Mouse (Mus musculus): ENCODE results near the gene Naa15.
A peak's percentile ranks its signal among the peaks of the same experiment; 100 is the strongest.
"Not testable (repeated sequence)": the region's sequence is repeated elsewhere in the genome, so short reads cannot be mapped to it uniquely, and the experiment has no call there.

Naa15 gene

GRCm38 (mm10) chr3:51393651-51394050 is 21.3 kb upstream of the Naa15 start:
- no peak for DNase-seq (ENCODE audit: low read depth, low spot score)

DNA sequence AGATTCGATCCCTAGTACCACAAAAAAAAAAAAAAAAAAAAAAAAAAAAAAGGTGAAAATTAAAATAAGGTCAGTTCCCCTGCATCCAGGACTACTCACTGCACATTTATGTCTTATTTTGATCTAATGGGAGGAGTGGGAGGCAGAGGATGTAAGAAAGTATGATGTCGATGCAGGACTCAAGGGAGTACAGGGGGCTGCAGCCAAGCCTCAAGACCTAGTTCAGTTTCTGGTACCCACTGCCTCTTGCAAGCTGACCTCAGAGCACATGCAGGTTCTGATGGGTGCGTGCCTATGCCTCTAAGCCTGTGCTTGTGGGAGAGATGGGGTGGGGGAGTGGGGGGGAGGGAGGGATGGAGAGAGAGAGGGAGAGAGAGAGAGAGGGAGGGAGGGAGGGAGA is 20.1 kb upstream of the Naa15 start:
- no peak for DNase-seq (ENCODE audit: low read depth, low spot score)

DNA sequence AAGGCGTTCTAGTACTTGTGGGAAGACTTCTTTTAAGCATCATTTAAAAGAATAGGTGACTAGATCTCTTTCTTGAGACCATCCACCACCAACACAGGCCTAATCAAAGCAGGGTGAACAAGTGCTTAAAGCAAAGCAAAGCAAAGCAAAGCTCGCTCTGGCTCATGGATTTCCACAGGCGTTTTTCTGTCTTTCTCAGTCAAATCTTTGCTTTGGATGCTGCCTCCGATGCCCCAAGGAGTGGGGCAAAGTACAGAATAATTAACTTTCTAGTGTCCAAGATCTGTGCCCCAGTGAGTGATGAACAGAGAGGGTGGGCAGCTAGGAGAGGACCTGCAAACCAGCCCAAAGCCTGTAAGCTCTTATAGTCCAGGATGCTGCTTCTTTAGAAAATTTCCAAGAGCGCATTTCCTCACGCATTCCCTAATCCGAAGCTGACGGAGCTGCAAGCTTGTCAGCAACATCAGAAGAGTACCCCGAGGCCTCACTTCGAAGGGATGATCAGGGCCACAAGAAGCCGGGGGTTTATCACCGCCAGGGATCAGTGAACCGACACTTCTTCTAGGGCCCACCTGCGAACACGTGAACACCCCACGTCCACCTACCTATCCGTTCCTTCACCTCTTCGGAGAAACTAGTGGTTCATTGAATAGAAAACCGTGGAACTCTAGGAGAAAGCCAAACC is 19.3 kb upstream of the Naa15 start:
- DNase-seq (ENCODE audit: low read depth, low spot score), result no peak

- peak; percentile 19 for DNase-seq (ENCODE audit: low read depth, low spot score)
These were observed 18.5 kb upstream of the Naa15 start, which contains the start of gene Mgarp for GRCm38 (mm10) chr3:51396219-51397068. Mgarp (minus strand) TSS chr3:51396738.

DNA sequence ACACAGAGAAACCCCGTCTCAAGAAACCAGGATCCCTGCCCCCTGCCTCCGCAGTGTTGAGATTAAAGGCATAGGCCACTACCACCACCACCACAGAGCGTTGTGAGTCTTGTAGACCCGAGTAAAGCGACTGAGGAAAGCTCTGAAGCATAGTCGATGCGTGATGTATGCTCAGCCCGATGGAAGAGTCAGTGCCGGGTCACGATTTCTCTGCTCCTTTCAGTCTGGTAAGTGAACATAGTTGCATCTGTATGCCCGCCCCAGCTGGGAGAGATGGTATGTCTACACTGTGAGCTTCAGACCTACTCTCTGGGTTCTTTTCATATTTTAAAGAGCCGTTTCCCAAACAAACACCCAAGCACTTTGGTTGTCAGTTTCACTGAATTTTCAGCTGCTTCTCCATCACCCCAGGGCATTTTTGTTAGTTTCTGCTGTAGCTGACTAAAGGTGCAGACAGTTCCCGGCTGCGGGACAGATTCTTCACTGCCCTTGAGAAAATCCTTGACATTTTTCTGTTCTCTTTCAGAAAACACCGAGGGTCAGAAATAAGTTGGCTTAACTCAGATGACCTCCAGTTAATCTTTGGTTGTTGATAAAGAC is 17.1 kb upstream of the Naa15 start:
- DNase-seq (ENCODE audit: low read depth, low spot score), result no peak

- no peak for DNase-seq (ENCODE audit: low read depth, low spot score)
These were observed 16.3 kb upstream of the Naa15 start for GRCm38 (mm10) chr3:51398667-51399066.

DNA sequence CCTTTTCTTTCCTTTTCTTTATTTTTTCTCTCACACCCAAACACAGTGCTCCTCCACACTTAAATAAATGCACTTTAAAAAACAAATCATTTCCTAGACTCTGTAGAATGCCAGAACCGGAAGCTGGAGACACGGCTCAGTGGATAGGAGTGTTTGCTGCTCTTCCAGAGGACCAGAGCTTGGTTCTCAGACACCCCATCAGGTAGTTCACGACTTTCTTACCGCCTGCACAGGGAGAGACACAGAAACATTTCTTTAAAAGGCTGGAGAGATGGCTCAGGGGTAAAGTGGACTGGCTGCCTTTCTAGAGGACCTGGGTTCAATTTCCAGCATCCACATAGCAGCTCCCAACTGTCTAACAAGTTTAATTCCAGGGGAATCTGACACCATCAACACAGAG is 15.4 kb upstream of the Naa15 start:
- DNase-seq (ENCODE audit: low read depth, low spot score), result no peak

DNA sequence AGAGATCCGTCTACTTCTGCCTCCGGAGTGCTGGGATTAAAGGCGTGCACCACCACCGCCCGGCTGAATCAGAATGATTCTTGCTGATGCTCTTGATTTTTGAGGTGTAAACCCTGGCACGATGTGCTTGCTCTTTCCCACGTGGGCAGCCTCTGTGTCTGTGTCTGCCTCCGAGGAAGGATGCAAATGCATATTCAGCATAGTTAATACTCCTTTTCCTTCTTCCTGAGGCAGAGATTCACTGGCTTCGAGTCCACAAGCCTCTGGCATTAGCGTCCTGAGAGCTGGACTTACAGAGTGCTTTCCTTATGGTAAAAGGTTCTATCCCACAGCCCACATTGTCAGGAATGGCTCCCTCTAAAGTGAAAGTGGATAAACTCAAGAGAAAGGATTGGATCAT is 14.3 kb upstream of the Naa15 start:
- DNase-seq (ENCODE audit: low read depth, low spot score), result peak; percentile 29

- DNase-seq (ENCODE audit: low read depth, low spot score), result not testable (repeated sequence)
These were observed 12.9 kb upstream of the Naa15 start for GRCm38 (mm10) chr3:51402054-51402453.

GRCm38 (mm10) chr3:51402628-51403027 is 12.3 kb upstream of the Naa15 start:
- DNase-seq (ENCODE audit: low read depth, low spot score), result no peak

DNA sequence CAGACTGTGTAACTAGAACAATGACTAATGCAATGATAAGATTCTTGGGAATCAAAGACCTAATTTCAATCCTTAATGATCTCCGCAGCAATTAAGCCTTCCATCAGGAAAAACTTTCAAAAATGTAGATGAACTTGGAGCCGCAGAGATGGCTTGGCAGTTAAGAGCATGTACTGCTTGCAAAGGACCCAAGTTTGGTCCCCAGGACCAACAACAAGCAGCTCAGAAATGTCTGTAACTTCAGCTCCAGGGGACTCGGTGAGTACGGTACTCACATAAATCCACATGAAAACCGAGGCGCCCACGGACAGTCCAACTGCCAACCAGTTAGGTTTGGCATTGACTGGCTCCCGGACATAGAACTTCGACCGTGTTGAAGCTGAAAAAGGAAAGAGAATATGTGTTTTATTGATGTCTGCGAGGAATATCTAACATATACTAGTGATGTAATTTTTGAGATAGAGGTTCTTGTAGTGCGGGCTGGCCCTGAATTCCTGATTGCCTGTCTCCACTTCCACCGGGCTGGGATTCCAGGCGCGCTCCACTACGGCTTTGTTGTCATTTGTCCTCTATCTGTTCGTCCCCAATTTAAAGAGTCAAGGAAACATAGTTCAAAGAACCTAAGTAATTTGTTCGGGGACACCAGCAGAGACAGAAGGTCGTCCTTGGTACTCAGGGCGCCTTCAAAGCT is 6.9 kb upstream of the Naa15 start:
- peak; percentile 26 for DNase-seq (ENCODE audit: low read depth, low spot score)

DNA sequence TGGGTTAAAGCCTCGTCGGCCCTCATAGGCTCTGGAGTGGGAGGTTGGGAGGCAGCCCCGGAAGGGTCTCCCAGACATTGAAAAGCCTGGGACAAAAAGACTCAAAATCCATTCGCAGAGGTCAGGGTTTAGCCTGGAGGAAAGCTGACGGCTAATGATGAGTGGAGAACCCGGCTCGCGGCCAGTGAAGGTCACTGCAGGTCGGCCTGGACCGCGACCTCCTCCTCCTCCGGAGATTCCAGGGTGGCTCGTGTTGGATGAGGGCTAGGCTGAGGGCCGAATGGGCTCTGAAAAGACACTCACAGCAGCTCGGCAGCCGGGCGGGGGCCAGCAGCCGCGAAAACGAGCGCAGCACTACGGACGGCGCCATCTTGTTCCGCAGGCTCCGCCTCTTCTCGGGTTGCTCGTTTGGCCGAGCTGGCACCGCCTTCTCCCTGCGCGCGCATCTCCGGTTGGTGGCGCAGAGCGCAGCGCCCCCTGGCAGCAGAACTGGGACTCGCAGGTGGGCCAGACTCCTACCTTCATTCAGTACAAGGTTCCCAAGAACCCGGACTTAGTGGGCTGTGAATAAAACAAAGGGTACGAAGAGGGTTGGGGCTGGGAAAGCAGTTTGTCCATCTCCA is 6.3 kb upstream of the Naa15 start, which contains the start of gene Ndufc1:
Ndufc1 (minus strand) TSS at position 428 of the 623 bp plus-strand sequence.
- DNase-seq (ENCODE audit: low read depth, low spot score), result peak; percentile 96

DNA sequence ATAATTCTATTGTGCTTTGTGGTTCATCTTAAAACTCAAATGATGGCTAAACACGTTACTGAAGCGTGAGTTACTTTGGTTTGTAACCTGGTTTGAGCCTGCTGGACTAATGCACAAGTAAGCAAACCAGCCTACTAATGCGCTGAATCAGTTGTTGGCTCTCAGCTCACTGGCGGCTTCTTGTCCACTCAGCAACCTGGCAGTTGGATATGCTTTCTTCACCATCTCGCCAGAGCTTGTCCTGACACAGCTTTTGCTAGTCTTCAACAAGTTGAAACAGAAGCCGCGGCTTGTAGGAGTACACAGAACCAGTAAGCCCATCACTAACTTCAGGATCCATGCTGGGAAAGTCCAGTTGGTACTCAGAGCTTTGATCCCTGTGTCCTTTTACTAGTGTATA is 2.5 kb upstream of the Naa15 start:
- DNase-seq (ENCODE audit: low read depth, low spot score), result no peak

DNA sequence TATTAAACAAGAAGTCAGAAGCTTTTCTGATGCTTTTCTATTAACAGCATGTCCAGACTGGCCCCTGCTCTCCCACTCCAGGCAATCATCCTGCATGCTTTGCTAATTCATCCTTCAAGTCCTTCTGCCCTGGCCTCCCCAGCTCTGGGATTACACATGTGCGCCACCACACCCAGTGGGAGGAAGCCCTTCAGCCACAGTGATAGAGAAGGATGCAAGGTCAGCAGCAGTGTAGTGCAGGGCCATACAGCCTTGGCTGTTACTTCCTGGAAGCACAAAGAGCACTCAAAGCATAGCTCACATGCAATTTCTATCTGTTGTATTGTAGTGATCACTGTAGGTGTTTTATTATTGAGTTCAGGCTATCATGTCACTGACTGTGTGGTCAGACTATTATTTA is 1.7 kb upstream of the Naa15 start:
- DNase-seq (ENCODE audit: low read depth, low spot score), result no peak

GRCm38 (mm10) chr3:51416073-51416363 is 1.1 kb downstream of the Naa15 start:
- no peak for DNase-seq (ENCODE audit: low read depth, low spot score)

GRCm38 (mm10) chr3:51416364-51417134 is 1.6 kb downstream of the Naa15 start:
- peak; percentile 42 for DNase-seq (ENCODE audit: low read depth, low spot score)

GRCm38 (mm10) chr3:51417135-51417458 is 2.1 kb downstream of the Naa15 start:
- DNase-seq (ENCODE audit: low read depth, low spot score), result no peak

DNA sequence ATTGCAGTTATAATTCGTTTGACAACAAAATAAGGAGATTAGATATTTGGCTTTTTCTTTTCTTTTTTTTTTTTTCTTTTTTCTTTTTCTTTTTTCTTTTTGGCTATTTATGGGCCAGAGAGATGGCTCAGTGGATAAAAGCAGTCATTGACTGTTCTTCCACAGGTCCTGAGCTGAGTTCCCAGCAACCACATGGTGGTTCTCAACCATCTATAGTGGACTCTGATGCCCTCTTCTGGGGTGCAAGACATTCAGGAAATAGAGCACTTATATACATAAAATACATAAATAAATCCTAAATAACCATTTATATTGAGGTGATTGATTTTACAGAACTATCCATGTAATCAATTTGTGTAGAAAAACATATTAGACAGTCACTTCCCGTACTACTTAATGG is 2.5 kb downstream of the Naa15 start:
- DNase-seq (ENCODE audit: low read depth, low spot score), result no peak

DNA sequence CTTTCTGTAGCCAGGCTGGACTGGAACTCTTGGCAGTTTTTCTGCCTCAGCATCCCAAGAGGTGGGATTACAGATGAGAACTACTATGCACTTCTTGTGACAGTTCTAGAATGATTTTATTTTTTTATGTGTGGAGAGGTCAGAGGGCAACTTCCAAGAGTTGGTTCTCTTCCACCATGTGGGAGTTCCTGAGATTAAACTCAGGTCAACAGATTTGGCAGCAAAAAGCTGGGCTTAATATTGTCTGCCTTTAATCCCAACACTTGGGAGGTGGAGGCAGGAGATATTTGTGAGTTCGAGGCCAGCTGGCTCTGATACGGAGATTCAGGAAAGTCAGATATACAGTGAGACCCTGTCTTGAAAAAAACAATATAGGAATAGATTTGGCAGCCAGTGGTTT is 3.0 kb downstream of the Naa15 start:
- DNase-seq (ENCODE audit: low read depth, low spot score), result no peak

- no peak for DNase-seq (ENCODE audit: low read depth, low spot score)
These were observed 7.0 kb downstream of the Naa15 start for GRCm38 (mm10) chr3:51421921-51422320.

DNA sequence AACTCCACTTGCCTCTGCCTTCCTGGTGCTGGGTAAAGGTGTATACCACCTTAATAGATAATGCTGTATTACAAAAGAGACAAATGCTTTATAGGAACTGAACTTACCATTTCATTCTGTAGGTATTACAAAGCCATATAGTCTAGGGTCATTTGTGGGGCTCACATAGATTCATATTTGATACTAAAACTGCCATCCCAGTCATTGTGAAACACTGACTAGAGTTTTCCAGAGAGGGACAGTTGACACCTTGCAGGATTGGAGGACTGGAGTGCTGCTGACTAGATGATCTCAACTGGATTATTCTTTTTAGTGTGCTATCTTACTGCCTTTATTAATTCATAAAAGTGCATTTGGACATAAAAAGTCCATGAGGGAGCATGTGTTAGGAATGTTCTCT is 10.4 kb downstream of the Naa15 start:
- no peak for DNase-seq (ENCODE audit: low read depth, low spot score)

Data from brain, adult 2 months (tissue).